Mouse (Mus musculus): ENCODE measurements around the gene Atxn2. TPM values are rescaled to one million over a fixed set of nuclear protein-coding genes. Genes with fewer than 3 reads are reported as not detected.

Gene Atxn2
- total and polyA plus RNA-seq, 2 experiments from 2014 or later = 102 to 103 TPM

DNA sequence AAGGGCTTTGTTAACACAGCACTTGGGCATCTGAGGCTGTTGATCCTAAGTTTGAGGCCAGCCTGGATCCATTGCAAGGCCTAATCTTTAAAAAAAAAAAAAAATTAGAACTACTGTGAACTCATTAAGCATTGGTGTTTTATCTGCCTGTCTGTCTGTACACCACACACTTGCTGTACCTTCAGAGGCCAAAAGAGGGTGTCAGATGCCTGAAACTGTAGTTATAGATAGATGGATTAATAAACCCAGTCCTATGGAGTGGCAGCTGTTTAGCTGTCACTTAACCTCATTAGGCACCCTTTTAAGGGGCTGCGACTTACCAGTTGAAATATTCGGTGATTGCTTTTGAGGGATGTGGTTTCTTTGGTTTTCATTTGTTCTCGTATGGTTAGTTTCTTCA, 84.7 kb downstream of the Atxn2 start:
- peak; percentile 39 for TF ChIP-seq CTCF (IDR thresholded peaks at IDR 0.05)
- Histone ChIP-seq H3K4me3 (ENCODE audit: low read depth, low read length) (no peak overlapping the region), H3K4me2 (ENCODE audit: low read depth, low read length, poor library complexity, severe bottlenecking) (no peak overlapping the region), H3K27ac (ENCODE audit: low read depth, low read length) (no peak overlapping the region), H3K4me1 (ENCODE audit: insufficient read depth, low read length) (no peaks in the 10 kb centered on the region), H3K36me3 (ENCODE audit: insufficient read depth, low read length) (peaks cover 54% of the 10 kb centered on the region), H3K9ac (replicated peaks; ENCODE audit: low read length, poor library complexity, severe bottlenecking) (no peak overlapping the region), H3K9me3 (ENCODE audit: low read length) (no peaks in the 10 kb centered on the region), H3K27me3 (ENCODE audit: insufficient read depth, low read length) (no peaks in the 10 kb centered on the region)
- no peak for ATAC-seq (ENCODE audit: low FRiP score)
- 86% methylated on average over 3 of the region's 3 CpGs for WGBS
- peak; percentile 28 for DNase-seq (ENCODE audit: low spot score)

GRCm38 (mm10) chr5:121798447-121798846, 87.3 kb downstream of the Atxn2 start:
- WGBS = 91% methylated on average over 2 of the region's 2 CpGs
- Histone ChIP-seq H3K4me2 (ENCODE audit: low read depth, low read length, poor library complexity, severe bottlenecking) (no peak overlapping the region), H3K27me3 (ENCODE audit: insufficient read depth, low read length) (no peaks in the 10 kb centered on the region), H3K27ac (ENCODE audit: low read depth, low read length) (no peak overlapping the region), H3K36me3 (ENCODE audit: insufficient read depth, low read length) (peaks cover 64% of the 10 kb centered on the region), H3K9me3 (ENCODE audit: low read length) (no peaks in the 10 kb centered on the region), H3K4me3 (ENCODE audit: low read depth, low read length) (no peak overlapping the region), H3K9ac (replicated peaks; ENCODE audit: low read length, poor library complexity, severe bottlenecking) (no peak overlapping the region), H3K4me1 (ENCODE audit: insufficient read depth, low read length) (no peaks in the 10 kb centered on the region)
- DNase-seq (ENCODE audit: low spot score) = no peak
- peak; percentile 12; the same call in 1 of the 2 replicates for TF ChIP-seq CTCF (IDR thresholded peaks at IDR 0.05)
- ATAC-seq (ENCODE audit: low FRiP score) = no peak

DNA sequence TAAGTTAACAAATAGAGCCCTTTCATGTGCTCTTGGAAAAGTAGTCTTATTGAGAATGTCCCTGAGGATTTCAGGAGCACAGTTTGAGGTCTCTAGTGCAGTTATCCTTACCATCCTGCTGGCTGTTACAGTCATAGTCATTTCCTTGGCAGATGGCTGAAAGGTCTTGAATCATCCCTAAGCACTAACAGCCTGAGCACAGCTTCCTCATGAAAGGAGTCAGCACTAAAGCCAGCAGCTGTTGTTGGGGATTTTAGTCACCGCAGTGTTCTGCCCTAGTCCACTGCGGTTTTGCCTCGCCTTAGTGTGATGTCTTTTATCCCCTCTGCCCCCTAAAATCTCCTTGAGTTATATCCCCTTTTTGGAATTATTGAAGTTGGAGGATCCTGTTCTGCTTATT, 96.0 kb downstream of the Atxn2 start:
- no peaks in the 10 kb centered on the region for H3K9me3 ChIP-seq (ENCODE audit: low read length)
- no peak for TF ChIP-seq CTCF (IDR thresholded peaks at IDR 0.05)
- ATAC-seq (ENCODE audit: low FRiP score) (no peak), DNase-seq (ENCODE audit: low spot score) (peak; percentile 55)
- H3K4me3 ChIP-seq (ENCODE audit: low read depth, low read length) = no peak overlapping the region
- H3K36me3 ChIP-seq (ENCODE audit: insufficient read depth, low read length) = peaks cover 37% of the 10 kb centered on the region
- H3K9ac ChIP-seq (replicated peaks; ENCODE audit: low read length, poor library complexity, severe bottlenecking) = no peak overlapping the region
- no peak overlapping the region for H3K4me2 ChIP-seq (ENCODE audit: low read depth, low read length, poor library complexity, severe bottlenecking)
- 48% methylated on average over 3 of the region's 3 CpGs for WGBS
- H3K27ac ChIP-seq (ENCODE audit: low read depth, low read length) = no peak overlapping the region
- no peaks in the 10 kb centered on the region for H3K27me3 ChIP-seq (ENCODE audit: insufficient read depth, low read length)
- H3K4me1 ChIP-seq (ENCODE audit: insufficient read depth, low read length) = no peaks in the 10 kb centered on the region

- Histone ChIP-seq H3K27me3 (ENCODE audit: insufficient read depth, low read length) (no peaks in the 10 kb centered on the region), H3K4me3 (ENCODE audit: low read depth, low read length) (no peak overlapping the region), H3K27ac (ENCODE audit: low read depth, low read length) (no peak overlapping the region), H3K9ac (replicated peaks; ENCODE audit: low read length, poor library complexity, severe bottlenecking) (no peak overlapping the region), H3K4me1 (ENCODE audit: insufficient read depth, low read length) (no peaks in the 10 kb centered on the region), H3K36me3 (ENCODE audit: insufficient read depth, low read length) (peaks cover 38% of the 10 kb centered on the region), H3K4me2 (ENCODE audit: low read depth, low read length, poor library complexity, severe bottlenecking) (no peak overlapping the region), H3K9me3 (ENCODE audit: low read length) (no peaks in the 10 kb centered on the region)
- TF ChIP-seq CTCF (IDR thresholded peaks at IDR 0.05) = no peak
- WGBS = 95% methylated on average over 2 of the region's 2 CpGs
- DNase-seq (ENCODE audit: low spot score) (no peak), ATAC-seq (ENCODE audit: low FRiP score) (no peak)
Observed at GRCm38 (mm10) chr5:121808202-121808601, 97.1 kb downstream of the Atxn2 start.

DNA sequence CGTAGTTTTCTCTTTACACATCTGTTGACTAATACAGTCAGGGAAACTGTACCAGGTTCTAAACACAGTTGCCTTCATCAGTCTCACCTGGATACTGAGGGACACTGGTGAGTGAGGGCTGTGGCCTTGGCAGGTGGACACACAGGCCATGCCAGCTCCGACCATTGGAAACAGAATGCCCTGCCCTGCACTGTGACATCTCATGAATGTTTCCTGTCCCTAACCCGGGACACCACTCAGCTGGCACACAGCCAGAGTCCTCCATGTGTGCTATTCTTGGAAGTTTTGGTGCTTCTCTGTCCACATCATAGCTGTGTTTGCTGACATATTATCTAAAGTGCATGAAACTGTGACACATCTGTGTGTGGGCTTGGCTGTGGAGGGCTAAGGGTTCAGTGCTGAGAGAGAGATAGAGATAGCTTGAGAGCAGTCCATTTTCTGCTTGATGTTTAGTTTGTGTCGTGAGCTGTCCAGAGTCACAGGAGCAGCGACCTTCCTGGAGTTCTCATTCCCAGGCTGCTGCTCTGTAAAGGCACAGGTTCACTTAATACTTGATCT, 98.6 kb downstream of the Atxn2 start:
- TF ChIP-seq CTCF (IDR thresholded peaks at IDR 0.05) = no peak
- H3K4me1 ChIP-seq (ENCODE audit: insufficient read depth, low read length) = no peaks in the 10 kb centered on the region
- peaks cover 37% of the 10 kb centered on the region for H3K36me3 ChIP-seq (ENCODE audit: insufficient read depth, low read length)
- DNase-seq (ENCODE audit: low spot score) = no peak
- no peak overlapping the region for H3K27ac ChIP-seq (ENCODE audit: low read depth, low read length)
- H3K9ac ChIP-seq (replicated peaks; ENCODE audit: low read length, poor library complexity, severe bottlenecking) = no peak overlapping the region
- H3K27me3 ChIP-seq (ENCODE audit: insufficient read depth, low read length) = no peaks in the 10 kb centered on the region
- no peak for ATAC-seq (ENCODE audit: low FRiP score)
- H3K4me2 ChIP-seq (ENCODE audit: low read depth, low read length, poor library complexity, severe bottlenecking) = no peak overlapping the region
- no peak overlapping the region for H3K4me3 ChIP-seq (ENCODE audit: low read depth, low read length)
- 76% methylated on average over 5 of the region's 5 CpGs for WGBS
- H3K9me3 ChIP-seq (ENCODE audit: low read length) = no peaks in the 10 kb centered on the region

DNA sequence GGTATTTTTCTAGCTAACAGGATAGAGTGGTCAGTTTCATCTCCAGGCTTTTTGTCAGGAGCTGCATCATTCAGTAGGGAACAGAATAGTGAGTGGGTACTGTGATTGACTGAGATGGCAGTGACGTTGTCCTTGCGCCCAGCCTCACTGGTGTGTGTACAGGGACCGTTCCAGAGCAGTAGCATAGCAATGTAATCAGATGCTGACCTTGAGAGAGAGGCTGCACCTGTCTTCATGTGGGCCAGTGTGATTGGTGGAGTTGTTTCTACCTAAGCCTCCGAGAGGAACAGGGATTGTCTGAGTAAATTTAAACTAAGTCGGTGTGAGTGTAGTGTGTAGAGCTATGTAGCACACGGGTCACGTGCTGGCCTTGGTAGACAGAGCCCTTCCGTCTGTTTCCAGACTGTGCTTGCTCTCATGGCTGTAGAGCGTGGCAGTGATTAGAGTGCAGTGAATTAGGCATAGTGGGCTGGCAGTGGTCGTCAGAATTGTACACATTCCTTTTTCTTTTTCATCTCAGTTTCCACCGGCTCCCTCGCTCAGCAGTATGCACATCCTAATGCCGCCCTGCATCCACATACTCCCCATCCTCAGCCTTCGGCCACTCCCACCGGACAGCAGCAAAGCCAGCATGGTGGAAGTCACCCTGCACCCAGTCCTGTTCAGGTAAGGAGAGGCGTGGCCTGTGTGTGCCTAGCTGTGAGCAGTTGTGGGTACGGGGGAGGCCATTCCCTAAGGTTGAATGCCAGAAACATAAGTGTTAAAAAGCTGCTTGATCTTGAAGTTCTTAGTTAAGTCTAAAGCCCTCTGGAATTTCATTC, 99.4 kb downstream of the Atxn2 start:
- no peak overlapping the region for H3K9ac ChIP-seq (replicated peaks; ENCODE audit: low read length, poor library complexity, severe bottlenecking)
- DNase-seq (ENCODE audit: low spot score) (no peak), ATAC-seq (ENCODE audit: low FRiP score) (no peak)
- H3K27me3 ChIP-seq (ENCODE audit: insufficient read depth, low read length) = no peaks in the 10 kb centered on the region
- peaks cover 37% of the 10 kb centered on the region for H3K36me3 ChIP-seq (ENCODE audit: insufficient read depth, low read length)
- H3K27ac ChIP-seq (ENCODE audit: low read depth, low read length) = no peak overlapping the region
- H3K4me3 ChIP-seq (ENCODE audit: low read depth, low read length) = no peak overlapping the region
- no peaks in the 10 kb centered on the region for H3K9me3 ChIP-seq (ENCODE audit: low read length)
- WGBS = 90% methylated on average over 17 of the region's 17 CpGs
- no peak for TF ChIP-seq CTCF (IDR thresholded peaks at IDR 0.05)
- H3K4me2 ChIP-seq (ENCODE audit: low read depth, low read length, poor library complexity, severe bottlenecking) = no peak overlapping the region
- no peaks in the 10 kb centered on the region for H3K4me1 ChIP-seq (ENCODE audit: insufficient read depth, low read length)

All from midbrain, postnatal 0 days (tissue).